Mouse (Mus musculus) kidney, postnatal 10 days (tissue): ENCODE results near the gene Lypla2.
"Not testable (repeated sequence)": the region's sequence is repeated elsewhere in the genome, so short reads cannot be mapped to it uniquely, and the experiment has no call there.

ENCODE experiments used
- DNase-seq: peaks from one replicate; pipeline ENCODE4 v3.0.0; 2021; ENCODE audit warnings: mixed read lengths

Gene Lypla2

GRCm38 (mm10) chr4:135949475-135949874 lies 23.0 kb downstream of the Lypla2 start:
- peak; percentile 66 for DNase-seq

DNA sequence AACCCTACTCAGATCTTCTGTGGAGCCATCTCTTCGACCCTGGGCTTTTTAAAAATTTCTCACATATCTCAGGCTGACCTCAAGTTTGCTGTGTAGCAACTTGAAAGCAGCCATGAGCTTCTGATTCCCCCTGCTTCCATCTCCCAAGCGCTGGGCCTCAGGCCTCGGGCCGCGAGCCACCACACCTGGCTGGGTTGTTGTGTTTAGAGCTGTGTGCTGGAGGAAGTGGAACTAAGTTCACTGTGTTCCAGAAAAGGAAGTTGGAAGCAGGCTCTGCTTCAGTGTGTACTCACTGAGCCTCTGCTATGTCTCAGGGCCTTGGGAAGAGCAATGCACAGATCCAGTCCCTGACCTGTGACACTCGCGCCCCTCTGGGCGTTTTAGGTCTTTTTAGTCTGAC lies 24.3 kb downstream of the Lypla2 start:
- DNase-seq, result no peak

DNA sequence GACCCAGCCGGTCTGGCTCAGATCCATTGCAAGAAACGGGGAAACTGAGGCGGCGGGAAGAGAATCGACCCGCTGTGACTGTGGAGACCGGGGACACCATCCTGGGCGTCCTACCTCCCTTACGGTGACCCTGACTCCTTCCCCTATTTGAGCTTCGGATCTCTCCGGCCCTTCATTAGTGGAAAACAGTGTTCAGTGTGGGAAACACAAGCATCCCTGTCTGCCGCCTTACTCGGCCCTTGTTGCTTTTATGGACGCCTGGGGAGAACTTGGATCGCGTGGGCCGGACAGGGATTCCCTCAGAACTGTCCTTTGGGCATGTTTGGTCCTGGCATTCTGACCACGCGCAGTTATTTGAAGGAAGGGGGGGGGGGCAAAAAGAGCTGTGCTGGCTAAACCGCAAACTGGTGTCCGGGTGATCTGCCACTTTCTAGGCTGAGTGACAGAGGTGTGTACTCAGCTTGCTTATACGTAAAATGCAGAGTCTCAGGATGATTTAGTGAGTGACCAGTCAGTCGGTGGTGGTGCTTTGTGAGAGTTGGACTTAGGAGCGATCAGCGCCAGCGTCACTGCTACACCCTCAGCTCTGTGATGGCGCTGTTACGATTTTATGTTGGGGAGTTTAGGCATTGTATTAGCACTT lies 25.6 kb downstream of the Lypla2 start:
- DNase-seq, result peak; percentile 30

DNA sequence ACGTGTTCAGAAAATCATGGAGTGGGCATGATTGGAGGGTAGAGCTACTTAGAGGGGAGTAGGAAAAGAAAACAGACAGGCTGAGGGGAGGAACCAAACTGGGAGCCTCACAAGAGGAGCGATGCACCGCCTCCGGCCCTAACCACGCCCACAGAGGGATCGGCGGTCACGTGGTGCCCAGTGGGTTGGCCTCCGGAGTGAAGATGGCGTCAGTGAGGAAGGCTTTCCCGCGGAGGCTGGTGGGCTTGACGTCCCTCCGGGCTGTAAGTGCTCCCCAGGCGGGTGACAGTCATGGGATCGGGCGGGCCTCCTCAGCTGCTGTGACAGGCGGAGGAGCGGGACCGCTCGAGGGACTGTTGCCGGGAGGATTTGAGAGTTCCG lies 26.2 kb downstream of the Lypla2 start, which contains the start of gene Hmgcl:
Hmgcl (plus strand) TSS at position 171 of the 381 bp plus-strand sequence.
- peak; percentile 98 for DNase-seq

GRCm38 (mm10) chr4:135945706-135946105 lies 26.7 kb downstream of the Lypla2 start:
- no peak for DNase-seq

- no peak for DNase-seq
These were observed 29.0 kb downstream of the Lypla2 start for GRCm38 (mm10) chr4:135943389-135943788.

DNA sequence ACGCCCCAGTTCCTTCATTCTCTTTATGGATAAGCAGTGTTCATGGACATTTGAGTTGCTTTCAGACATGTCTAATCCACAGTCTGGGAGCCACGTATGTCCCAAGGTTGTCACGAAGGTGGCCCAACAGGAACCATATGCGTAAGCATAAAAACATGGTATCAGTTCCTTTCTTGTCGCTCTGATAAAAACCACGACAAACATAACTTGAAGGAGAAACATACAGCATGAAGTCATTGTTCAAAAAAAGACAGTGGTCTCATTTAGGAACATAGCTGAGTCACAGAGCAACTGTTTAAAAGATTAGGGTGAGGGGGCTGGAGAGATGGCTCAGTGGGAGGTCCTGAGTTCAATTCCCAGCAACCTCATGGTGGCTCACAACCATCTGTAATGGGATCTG lies 30.2 kb downstream of the Lypla2 start:
- no peak for DNase-seq

- DNase-seq, result not testable (repeated sequence)
These were observed 31.4 kb downstream of the Lypla2 start for GRCm38 (mm10) chr4:135941026-135941425.

- no peak for DNase-seq
These were observed 33.6 kb downstream of the Lypla2 start for GRCm38 (mm10) chr4:135938858-135939257.

GRCm38 (mm10) chr4:135935502-135935901 lies 36.9 kb downstream of the Lypla2 start:
- no peak for DNase-seq

GRCm38 (mm10) chr4:135934708-135935500 lies 37.5 kb downstream of the Lypla2 start:
- DNase-seq, result no peak

- peak; percentile 49 for DNase-seq
These were observed 40.6 kb downstream of the Lypla2 start for GRCm38 (mm10) chr4:135931832-135932231.

- no peak for DNase-seq
These were observed 42.2 kb downstream of the Lypla2 start for GRCm38 (mm10) chr4:135930239-135930638.

GRCm38 (mm10) chr4:135929828-135930227 lies 42.6 kb downstream of the Lypla2 start:
- no peak for DNase-seq

- no peak for DNase-seq
These were observed 43.0 kb downstream of the Lypla2 start for GRCm38 (mm10) chr4:135929405-135929804.

DNA sequence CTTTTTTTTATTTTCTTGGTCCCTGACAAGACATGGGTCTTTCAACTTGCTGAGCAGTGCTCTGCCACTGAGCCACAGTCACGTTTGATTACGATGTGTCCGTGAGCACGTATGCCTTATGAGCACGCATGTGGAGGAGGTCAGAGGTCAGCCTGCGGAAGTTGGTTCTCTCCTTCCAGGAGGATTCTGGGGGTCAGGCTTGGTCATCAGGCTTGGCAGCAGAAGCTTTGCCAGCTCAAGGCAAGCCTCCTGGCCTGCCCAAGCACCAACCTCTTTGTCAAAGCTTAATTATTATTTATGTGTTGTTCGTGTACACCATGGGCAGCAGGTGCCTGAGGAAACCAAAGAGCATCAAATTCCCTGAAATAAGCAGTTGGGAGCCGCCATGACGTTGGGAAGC lies 44.0 kb downstream of the Lypla2 start:
- DNase-seq, result no peak

DNA sequence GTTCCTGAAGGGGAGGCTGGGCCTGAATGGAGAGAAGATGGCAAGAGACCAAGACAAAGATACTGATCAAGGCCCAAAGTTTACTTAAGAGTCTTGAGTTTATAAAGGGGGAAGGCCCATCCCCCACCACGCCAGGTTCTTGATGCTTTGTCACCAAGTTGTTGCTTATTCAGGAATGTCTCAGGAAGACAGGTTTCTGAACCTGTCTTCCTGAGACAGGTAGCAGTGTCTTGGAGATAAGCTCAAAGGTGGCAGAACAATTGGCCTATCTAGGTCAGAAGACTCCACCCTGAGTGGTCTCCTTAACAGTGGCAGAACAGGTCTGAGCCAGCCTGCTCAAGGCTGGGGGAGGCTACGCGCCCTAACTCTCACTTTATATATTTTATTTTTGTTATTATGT lies 45.6 kb downstream of the Lypla2 start:
- DNase-seq, result no peak

DNA sequence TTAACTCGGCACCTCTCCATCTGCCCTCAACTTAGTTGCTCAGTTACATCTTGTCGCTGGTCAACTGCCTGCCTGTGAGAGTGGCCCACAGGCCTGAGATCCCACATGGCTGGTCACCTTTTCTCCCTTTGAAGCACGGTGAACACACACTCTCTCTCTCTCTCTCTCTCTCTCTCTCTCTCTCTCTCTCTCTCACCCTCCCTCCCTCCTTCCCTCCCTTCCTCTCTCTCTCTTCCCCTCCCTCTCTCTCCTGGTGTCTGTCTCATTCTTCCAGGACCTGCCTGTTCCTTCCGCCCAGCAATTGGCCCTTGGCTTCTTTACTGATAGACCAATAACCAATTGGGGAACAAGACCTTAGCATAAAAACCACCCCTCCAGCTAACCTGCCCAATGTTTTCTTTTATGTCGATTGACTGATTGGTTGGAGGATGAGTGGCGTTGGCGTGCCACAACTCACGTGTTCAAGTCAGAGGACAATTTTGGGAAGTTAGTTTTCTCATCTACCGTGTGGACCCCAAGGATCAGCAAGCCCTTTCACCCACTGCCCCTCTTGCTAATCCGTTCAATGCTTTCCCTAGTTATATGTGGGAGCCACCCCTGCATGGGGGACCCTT lies 46.1 kb downstream of the Lypla2 start:
- DNase-seq, result no peak

- DNase-seq, result peak; percentile 37
These were observed 47.1 kb downstream of the Lypla2 start for GRCm38 (mm10) chr4:135925341-135925740.

GRCm38 (mm10) chr4:135924418-135924817 lies 48.0 kb downstream of the Lypla2 start:
- DNase-seq, result no peak

DNA sequence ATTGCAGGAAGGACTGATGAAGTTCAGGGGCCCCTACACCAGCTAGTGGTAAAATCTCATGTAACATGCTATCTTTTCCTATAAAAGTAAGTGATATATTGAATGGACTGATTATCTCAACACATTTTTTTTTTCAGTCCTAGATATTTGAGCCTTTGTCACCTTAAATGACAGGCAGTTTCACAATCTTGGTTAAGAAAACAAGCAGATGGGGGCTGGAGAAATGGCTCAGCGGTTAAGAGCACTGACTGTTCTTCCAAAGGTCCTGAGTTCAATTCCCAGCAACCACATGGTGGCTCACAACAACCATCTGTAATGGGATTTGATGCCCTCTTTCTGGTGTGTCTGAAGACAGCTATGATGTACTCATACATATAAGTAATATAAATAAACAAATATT lies 50.2 kb downstream of the Lypla2 start:
- no peak for DNase-seq

DNA sequence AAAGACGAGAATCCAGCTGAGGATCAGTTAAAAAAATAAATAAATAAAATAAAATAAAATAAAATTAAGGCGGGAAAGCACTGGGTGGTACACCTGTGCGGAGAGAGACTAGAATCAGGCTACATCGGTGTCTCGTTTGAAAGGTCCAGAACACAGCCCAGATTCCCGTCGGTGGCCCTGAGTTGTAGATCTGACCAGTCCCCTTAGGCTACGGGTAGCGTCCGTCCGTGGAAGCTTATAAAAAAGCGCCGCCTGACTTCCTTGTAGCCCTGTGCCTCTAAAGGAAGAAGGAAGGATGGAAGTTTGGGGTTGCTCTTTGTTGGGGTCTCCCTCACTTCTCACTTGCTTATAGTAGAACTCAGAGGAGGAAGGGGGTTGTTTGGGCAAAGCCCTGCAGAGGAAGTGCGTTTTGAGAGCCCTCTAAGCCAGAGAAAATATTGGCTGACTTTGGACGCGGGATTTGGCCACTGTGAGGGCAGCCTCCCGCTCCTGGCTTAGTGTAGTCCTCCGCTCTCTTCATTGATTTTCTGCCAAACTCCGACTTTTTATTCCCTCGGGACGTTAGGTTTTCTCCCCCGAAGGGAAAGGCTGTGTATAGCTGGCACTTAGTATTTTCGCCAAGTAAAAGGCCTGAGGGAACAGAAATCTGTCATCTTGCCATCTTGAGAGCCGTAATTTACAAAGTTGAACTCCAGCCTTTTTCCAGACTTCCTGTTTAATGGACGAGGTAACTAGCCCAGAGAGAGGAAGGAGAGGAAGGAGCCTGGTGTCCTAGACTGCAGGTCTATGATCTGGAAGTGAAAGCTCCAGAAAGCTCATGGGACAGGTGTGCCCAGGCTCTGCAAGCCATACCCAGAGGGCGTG lies 50.9 kb downstream of the Lypla2 start:
- peak; percentile 51 for DNase-seq
